Mouse (Mus musculus) embryonic stem cell, embryonic (primary cell): ENCODE measurements around the gene Olfr1297.

Experiments
- CTCF ChIA-PET, 4 experiments: fragments of 300-600 bp in 2 of 4; fragments of 350-600 bp in 2 of 4; sonication (Branson Sonifier 250); formaldehyde crosslinking; loops; one replicate each; lab custom pipeline; 2022; ENCODE audit warnings: inconsistent platforms in 2 of 4; lab: Charles Lee
- POLR2A ChIA-PET, 4 experiments: fragments of 300-600 bp in 2 of 4; fragments of 350-600 bp in 2 of 4; sonication (Branson Sonifier 250); formaldehyde crosslinking; loops; one replicate each; lab custom pipeline; 2022; ENCODE audit warnings: antibody characterized with exemption in 4 of 4, inconsistent platforms in 1 of 4; lab: Charles Lee

Olfr1297 gene

GRCm38 (mm10) chr2:111626397-111626796 lies at the start of gene Olfr1297:
Gene Olfr1297, minus strand, starts transcription at chr2:111626497.
- POLR2A ChIA-PET: no interaction called here
- CTCF ChIA-PET: no interaction called here

- CTCF ChIA-PET: no interaction called here
These were observed 34.8 kb upstream of the Olfr1297 start, which contains the start of gene Olfr1299 for GRCm38 (mm10) chr2:111661119-111661518. Gene Olfr1299, plus strand, starts transcription at chr2:111661419.

GRCm38 (mm10) chr2:111649101-111649500 lies 22.8 kb upstream of the Olfr1297 start, which contains the start of gene Olfr1298:
Gene Olfr1298, minus strand, starts transcription at chr2:111649201.
- ChIA-PET CTCF (no interaction called here), POLR2A (no interaction called here)

More at GRCm38 (mm10) chr2:111661119-111661518, 34.8 kb upstream of the Olfr1297 start, which contains the start of gene Olfr1299:
- POLR2A ChIA-PET: no interaction called here

- CTCF ChIA-PET: no interaction called here
- POLR2A ChIA-PET: no interaction called here
These were observed 56.7 kb downstream of the Olfr1297 start, which contains the start of gene Olfr1295 for GRCm38 (mm10) chr2:111569581-111569980. Gene Olfr1295, minus strand, starts transcription at chr2:111569681.
